Mouse (Mus musculus): ENCODE data around the gene Ntm. TPM values are rescaled to one million over a fixed set of nuclear protein-coding genes. Genes with fewer than 3 reads are reported as not detected.

Ntm gene
- total and polyA plus RNA-seq, 3 experiments = not detected

DNA sequence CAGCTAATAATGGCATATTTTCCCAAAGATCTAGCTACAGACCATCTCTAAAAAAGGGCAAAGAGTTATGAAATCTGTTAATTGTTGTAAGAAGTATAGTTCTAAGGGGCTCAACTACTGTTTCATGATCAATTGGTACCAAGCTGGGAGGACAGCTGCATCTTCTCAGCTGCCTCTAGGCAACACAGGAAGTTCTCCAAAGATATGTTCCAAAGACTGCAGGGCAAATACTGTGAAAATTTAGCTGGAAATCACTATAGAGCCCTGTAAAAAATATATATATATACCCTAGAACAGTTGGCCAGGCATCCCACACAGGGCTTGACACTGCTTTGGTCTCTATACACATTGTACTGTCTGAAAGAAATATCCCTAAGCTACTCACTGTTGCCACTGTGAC, 489.5 kb downstream of the Ntm start:
- Histone ChIP-seq H3K4me3 (ENCODE audit: control insufficient read depth in 1 of 2, insufficient read depth in 1 of 2, low read depth in 2 of 2, low read length in 2 of 2) (no peak overlapping the region), H3K27ac (ENCODE audit: control insufficient read depth, low read depth, low read length) (no peak overlapping the region), H3K9ac (ENCODE audit: control insufficient read depth, low read depth, low read length, poor library complexity, severe bottlenecking) (no peak overlapping the region), H3K36me3 (ENCODE audit: control insufficient read depth in 1 of 2, insufficient read depth in 2 of 2, low read length in 2 of 2) (no peaks in the 10 kb centered on the region), H3K4me1 (ENCODE audit: control insufficient read depth in 1 of 2, insufficient read depth in 2 of 2, low read length in 2 of 2) (no peaks in the 10 kb centered on the region), H3K27me3 (ENCODE audit: control insufficient read depth in 1 of 2, insufficient read depth in 2 of 2, low read length in 2 of 2) (no peaks in the 10 kb centered on the region), H3K79me2 (ENCODE audit: control insufficient read depth, insufficient read depth, low read length, poor library complexity) (no peaks in the 10 kb centered on the region), H3K9me3 (replicated peaks; ENCODE audit: insufficient read depth, low read length) (no peaks in the 10 kb centered on the region)
- DNase-seq (ENCODE audit: low read depth, low spot score) = no peak
- TF ChIP-seq ZMIZ1 (IDR thresholded peaks at IDR 0.05; ENCODE audit: low read depth, low read length) (no peak), MYC (IDR thresholded peaks at IDR 0.05; ENCODE audit: low read depth, low read length) (no peak), TBP (IDR thresholded peaks at IDR 0.05; ENCODE audit: low read depth, low read length) (no peak), HCFC1 (IDR thresholded peaks at IDR 0.05; ENCODE audit: low read depth, low read length) (no peak)

GRCm38 (mm10) chr9:29472226-29472625, 490.7 kb downstream of the Ntm start:
- TF ChIP-seq MXI1 (IDR thresholded peaks at IDR 0.05; ENCODE audit: low read depth, low read length) (no peak), POLR2A (IDR thresholded peaks at IDR 0.05; ENCODE audit: control insufficient read depth in 1 of 2, insufficient read depth in 1 of 2, low read depth in 1 of 2, low read length in 2 of 2, poor library complexity in 1 of 2) (no peak), NELFE (IDR thresholded peaks at IDR 0.05; ENCODE audit: low read depth, low read length) (no peak), SIN3A (IDR thresholded peaks at IDR 0.05; ENCODE audit: low read length) (no peak), MAZ (IDR thresholded peaks at IDR 0.05; ENCODE audit: low read depth, low read length) (no peak), CHD1 (IDR thresholded peaks at IDR 0.05; ENCODE audit: low read depth, low read length) (no peak), TAL1 (IDR thresholded peaks at IDR 0.05; ENCODE audit: low read length) (no peak), ELF1 (IDR thresholded peaks at IDR 0.05; ENCODE audit: low read depth, low read length) (no peak), POLR2AphosphoS5 (IDR thresholded peaks at IDR 0.05; ENCODE audit: borderline replicate concordance, low read depth, low read length) (no peak), CTCF (IDR thresholded peaks at IDR 0.05 in 2 of 3, conservative IDR thresholded peaks at IDR 0.05 in 1 of 3; ENCODE audit: control insufficient read depth in 1 of 3, insufficient read depth in 1 of 3, low read depth in 2 of 3, low read length in 3 of 3, poor library complexity in 1 of 3, severe bottlenecking in 1 of 3) (no peak), MAX (IDR thresholded peaks at IDR 0.05; ENCODE audit: low read length) (no peak), GATA1 (IDR thresholded peaks at IDR 0.05; ENCODE audit: low read depth, low read length) (no peak), MAFK (IDR thresholded peaks at IDR 0.05; ENCODE audit: borderline replicate concordance, low read depth, low read length) (no peak)
- Histone ChIP-seq H3K9ac (ENCODE audit: control insufficient read depth, low read depth, low read length, poor library complexity, severe bottlenecking) (no peak overlapping the region), H3K4me3 (ENCODE audit: control insufficient read depth in 1 of 2, insufficient read depth in 1 of 2, low read depth in 2 of 2, low read length in 2 of 2) (no peak overlapping the region), H3K27ac (ENCODE audit: control insufficient read depth, low read depth, low read length) (no peak overlapping the region), H3K4me1 (ENCODE audit: control insufficient read depth in 1 of 2, insufficient read depth in 2 of 2, low read length in 2 of 2) (no peaks in the 10 kb centered on the region), H3K79me2 (ENCODE audit: control insufficient read depth, insufficient read depth, low read length, poor library complexity) (no peaks in the 10 kb centered on the region), H3K36me3 (ENCODE audit: control insufficient read depth in 1 of 2, insufficient read depth in 2 of 2, low read length in 2 of 2) (no peaks in the 10 kb centered on the region), H3K27me3 (ENCODE audit: control insufficient read depth in 1 of 2, insufficient read depth in 2 of 2, low read length in 2 of 2) (no peaks in the 10 kb centered on the region), H3K9me3 (replicated peaks; ENCODE audit: insufficient read depth, low read length) (no peaks in the 10 kb centered on the region)
- DNase-seq (ENCODE audit: low read depth, low spot score) = no peak

- no peak for DNase-seq (ENCODE audit: low read depth, low spot score)
- H3K27ac ChIP-seq (ENCODE audit: control insufficient read depth, low read depth, low read length) = no peak overlapping the region
- TF ChIP-seq GATA1 (IDR thresholded peaks at IDR 0.05; ENCODE audit: low read depth, low read length) = no peak
- no peak for TF ChIP-seq CHD2 (IDR thresholded peaks at IDR 0.05; ENCODE audit: low read length)
- no peak for TF ChIP-seq TAL1 (IDR thresholded peaks at IDR 0.05; ENCODE audit: low read length)
- TF ChIP-seq KAT2A (conservative IDR thresholded peaks at IDR 0.05; ENCODE audit: low read depth, low read length) = no peak
- TF ChIP-seq UBTF (IDR thresholded peaks at IDR 0.05; ENCODE audit: borderline replicate concordance, insufficient read depth, low read depth, low read length) = no peak
- no peak for TF ChIP-seq MYC (IDR thresholded peaks at IDR 0.05; ENCODE audit: low read depth, low read length)
- no peak for TF ChIP-seq NRF1 (IDR thresholded peaks at IDR 0.05; ENCODE audit: insufficient read depth, low read depth, low read length, poor library complexity, severe bottlenecking)
- TF ChIP-seq GABPA (IDR thresholded peaks at IDR 0.05; ENCODE audit: low read depth, low read length) = no peak
- TF ChIP-seq BHLHE40 (IDR thresholded peaks at IDR 0.05; ENCODE audit: borderline replicate concordance, low read depth, low read length) = no peak
- no peak for TF ChIP-seq NELFE (IDR thresholded peaks at IDR 0.05; ENCODE audit: low read depth, low read length)
- TF ChIP-seq JUND (IDR thresholded peaks at IDR 0.05; ENCODE audit: low read depth, low read length) = no peak
- TF ChIP-seq HCFC1 (IDR thresholded peaks at IDR 0.05; ENCODE audit: low read depth, low read length) = no peak
- no peak for TF ChIP-seq MXI1 (IDR thresholded peaks at IDR 0.05; ENCODE audit: low read depth, low read length)
- no peak for TF ChIP-seq CHD1 (IDR thresholded peaks at IDR 0.05; ENCODE audit: low read depth, low read length)
Observed at GRCm38 (mm10) chr9:29464756-29465155, 498.2 kb downstream of the Ntm start.

More at GRCm38 (mm10) chr9:29464756-29465155, 498.2 kb downstream of the Ntm start:
- Histone ChIP-seq H3K27me3 (ENCODE audit: control insufficient read depth in 1 of 2, insufficient read depth in 2 of 2, low read length in 2 of 2) (no peaks in the 10 kb centered on the region), H3K4me3 (ENCODE audit: control insufficient read depth in 1 of 2, insufficient read depth in 1 of 2, low read depth in 2 of 2, low read length in 2 of 2) (no peak overlapping the region), H3K79me2 (ENCODE audit: control insufficient read depth, insufficient read depth, low read length, poor library complexity) (no peaks in the 10 kb centered on the region), H3K4me1 (ENCODE audit: control insufficient read depth in 1 of 2, insufficient read depth in 2 of 2, low read length in 2 of 2) (no peaks in the 10 kb centered on the region), H3K9me3 (replicated peaks; ENCODE audit: insufficient read depth, low read length) (no peaks in the 10 kb centered on the region), H3K36me3 (ENCODE audit: control insufficient read depth in 1 of 2, insufficient read depth in 2 of 2, low read length in 2 of 2) (no peaks in the 10 kb centered on the region), H3K9ac (ENCODE audit: control insufficient read depth, low read depth, low read length, poor library complexity, severe bottlenecking) (no peak overlapping the region)

All from MEL (cell line).